Comparison of ENCODE assay signal across 8 mouse cellular contexts in the genomic region with DNA sequence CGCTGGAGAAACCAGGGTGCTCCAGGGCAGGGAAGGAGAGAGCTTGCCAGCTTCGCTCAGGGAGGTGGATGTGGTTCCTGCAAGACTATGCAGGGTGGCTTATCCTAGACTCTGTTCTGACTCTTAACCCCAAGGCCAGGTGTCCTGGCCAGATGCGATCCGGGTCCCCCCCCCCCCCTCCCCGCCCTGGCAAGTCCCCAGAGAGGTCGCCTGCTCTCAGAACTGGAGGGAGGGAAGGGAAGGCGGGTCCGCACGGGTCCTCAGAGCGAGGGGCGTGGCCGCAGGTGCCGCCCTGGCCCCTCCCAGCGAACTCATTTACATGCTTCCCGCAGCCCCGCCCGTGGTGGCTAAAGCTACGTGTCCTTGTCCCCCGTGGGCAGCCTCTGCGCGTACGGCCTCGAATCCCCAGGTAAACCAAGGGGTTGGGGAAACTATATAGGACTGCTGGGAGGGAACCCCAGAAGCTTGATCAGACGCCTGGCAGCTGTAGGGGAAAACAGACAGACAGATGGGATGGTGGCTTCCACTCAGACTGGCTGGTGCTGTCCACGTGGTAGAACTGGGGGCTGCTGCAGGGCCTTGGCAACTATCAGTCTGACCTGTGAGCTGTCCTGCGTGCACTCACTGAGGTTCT. TPM values are rescaled to one million over a fixed set of nuclear protein-coding genes. Genes with fewer than 3 reads are reported as not detected.
DNase-seq lines count a peak whose midpoint lies in the region; ATAC-seq and TF ChIP-seq lines count a peak whose summit lies in the region.

Bhlha15 (plus strand) TSS at position 337 of the 634 bp plus-strand sequence.

- TF ChIP-seq CTCF in spleen, adult 2 months (IDR thresholded peaks at IDR 0.05; ENCODE audit: extremely low read depth, insufficient read depth, insufficient read length, insufficient replicate concordance), result no peak

- peak within 1 kb of the TSS; percentile 38 for H3K4me3 ChIP-seq in heart, embryonic 15.5 days
- H3K4me3 ChIP-seq in spleen, adult 2 months (ENCODE audit: extremely low read depth, insufficient read depth, insufficient read length), result peak within 1 kb of the TSS; percentile 15; the same call in 1 of the 2 replicates

- H3K4me2 ChIP-seq in heart, embryonic 15.5 days, result peak within 1 kb of the TSS; percentile 66

- H3K9ac ChIP-seq in heart, embryonic 15.5 days, result peak within 1 kb of the TSS; percentile 17

- no peaks in the 10 kb centered on the region for H3K9me3 ChIP-seq in heart, embryonic 15.5 days (replicated peaks)

- H3K27me3 ChIP-seq in heart, embryonic 15.5 days, result no peaks in the 10 kb centered on the region
- no peaks in the 10 kb centered on the region for H3K27me3 ChIP-seq in spleen, adult 2 months (ENCODE audit: control insufficient read depth, insufficient read depth, low read length)

- H3K27ac ChIP-seq in heart, embryonic 15.5 days, result no peak within 1 kb of the TSS
- no peak within 1 kb of the TSS for H3K27ac ChIP-seq in spleen, adult 2 months (ENCODE audit: insufficient read depth, low read length)

- peaks cover 7% of the 10 kb centered on the region; the same call in 1 of the 2 replicates for H3K36me3 ChIP-seq in heart, embryonic 15.5 days
- peaks cover 6% of the 10 kb centered on the region for H3K36me3 ChIP-seq in spleen, adult 2 months (ENCODE audit: control insufficient read depth, insufficient read depth, low read length)

- ATAC-seq in heart, embryonic 15.5 days (replicated peaks; ENCODE audit: insufficient number of reproducible peaks, insufficient read depth, low FRiP score, low read depth), result peak; percentile 51

- peaks cover 22% of the 10 kb centered on the region for H3K4me1 ChIP-seq in heart, embryonic 15.5 days (replicated peaks)
- peaks cover 11% of the 10 kb centered on the region for H3K4me1 ChIP-seq in spleen, adult 2 months (ENCODE audit: control insufficient read depth, insufficient read depth, insufficient read length)

- no peak for TF ChIP-seq POLR2A in spleen, adult 2 months (IDR thresholded peaks at IDR 0.05; ENCODE audit: low read depth, low read length)

- 4% methylated on average over 22 of the region's 26 CpGs for WGBS in heart, embryonic 15.5 days
- WGBS in spleen, adult 2 months, result 4% methylated on average over 24 of the region's 26 CpGs

- peak; percentile 41 for DNase-seq in T-cell, adult 2 months (ENCODE audit: low spot score)
- DNase-seq in c-Kit-positive CD71-positive TER-119-positive erythroid progenitor cells, embryonic 14.5 days (ENCODE audit: low spot score), result peak; percentile 53
- DNase-seq in kidney, postnatal 10 days, result peak; percentile 76
- peak; percentile 89 for DNase-seq in lung, postnatal 36 days
- peak in 1 of 2 experiments; percentile 73 for DNase-seq in spleen, adult 2 months (ENCODE audit: low read depth in 1 of 2, low spot score in 2 of 2)
- no peak for DNase-seq in frontal cortex, postnatal 36 days (ENCODE audit: low spot score in 2 of 2)
- no peak for DNase-seq in layer of hippocampus, postnatal 10 days (ENCODE audit: low spot score in 2 of 2)

RNA-seq across cellular contexts. Expression of gene Bhlha15, which starts in this region (rescaled TPM):
- polyA plus RNA-seq in heart, embryonic 15.5 days (2015; fragmentation: Nextera tagmentation; extraction: Ambion mirVana), result 0.09 and 0.24 TPM in 2 replicates
- polyA plus RNA-seq in spleen, adult 2 months (2012; rRNA removed), result 6.1 and 7.6 TPM in 2 replicates
- total RNA-seq in layer of hippocampus, postnatal 10 days (2021), result under 1 TPM; 0.27 to 0.43 TPM

Comparison
In these comparisons a context has a peak if more than half of its experiments do, and no peak if none do; other contexts are left out.
1. Peak in ATAC-seq, H3K4me3 ChIP-seq, H3K9ac ChIP-seq and H3K4me2 ChIP-seq in heart, embryonic 15.5 days; RNA of the gene not detected or under 1 TPM.
2. DNase-seq: peak in T-cell, adult 2 months (single experiment), c-Kit-positive CD71-positive TER-119-positive erythroid progenitor cells, embryonic 14.5 days (single experiment), kidney, postnatal 10 days (single experiment) and lung, postnatal 36 days (single experiment); none in frontal cortex, postnatal 36 days (0 of 2) and layer of hippocampus, postnatal 10 days (0 of 2).